Mouse (Mus musculus): Measurements from ENCODE around the gene N4bp2l2. TPM values are rescaled to one million over a fixed set of nuclear protein-coding genes. Genes with fewer than 3 reads are reported as not detected.
"Not testable (repeated sequence)": the region's sequence is repeated elsewhere in the genome, so short reads cannot be mapped to it uniquely, and the experiment has no call there.

Gene N4bp2l2
- 45.2 and 49.9 TPM in 2 replicates for polyA plus RNA-seq (2014; fragmentation: Nextera tagmentation; extraction: Ambion mirVana)

DNA sequence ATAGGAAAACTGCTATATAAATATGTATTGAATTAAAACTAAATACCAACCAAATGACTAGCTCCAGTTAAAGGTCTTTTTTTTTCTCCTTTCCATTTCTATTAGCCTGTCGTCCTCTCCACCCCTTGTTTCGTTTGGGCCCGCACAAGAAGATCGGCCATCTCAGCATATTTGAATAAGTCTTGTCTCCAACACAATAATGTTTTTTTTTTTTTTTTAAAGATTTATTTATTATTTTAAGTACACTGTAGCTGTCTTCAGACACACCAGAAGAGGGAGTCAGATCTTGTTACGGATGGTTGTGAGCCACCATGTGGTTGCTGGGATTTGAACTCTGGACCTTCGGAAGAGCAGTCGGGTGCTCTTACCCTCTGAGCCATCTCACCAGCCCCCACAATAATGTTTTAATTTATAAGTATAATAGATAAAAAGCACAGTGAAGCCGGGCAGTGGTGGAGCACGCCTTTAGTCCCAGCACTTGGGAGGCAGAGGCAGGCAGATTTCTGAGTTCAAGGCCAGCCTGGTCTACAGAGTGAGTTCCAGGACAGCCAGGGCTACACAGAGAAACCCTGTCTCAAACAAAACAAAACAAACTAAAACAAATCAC lies at the start of gene N4bp2l2:
N4bp2l2 (minus strand) TSS at position 51 of the 607 bp plus-strand sequence.
- Histone ChIP-seq H3K4me2 (peak within 1 kb of the TSS; percentile 77), H3K27ac (ENCODE audit: low read depth, low read length) (peak within 1 kb of the TSS; percentile 99), H3K4me3 (ENCODE audit: low read depth, low read length) (peak within 1 kb of the TSS; percentile 97), H3K9ac (ENCODE audit: low read depth, low read length) (peak within 1 kb of the TSS; percentile 93)
- H3K9me3 ChIP-seq (replicated peaks; ENCODE audit: control insufficient read depth, low read length); H3K4me1 ChIP-seq (ENCODE audit: control insufficient read depth, insufficient read depth, low read length); H3K36me3 ChIP-seq (ENCODE audit: control insufficient read depth, insufficient read depth, low read length); ATAC-seq (replicated peaks; ENCODE audit: insufficient number of reproducible peaks, low FRiP score, low TSS enrichment); H3K27me3 ChIP-seq (ENCODE audit: control insufficient read depth, insufficient read depth, low read length): not testable (repeated sequence)
- 91% methylated on average over 8 of the region's 9 CpGs for WGBS (ENCODE audit: insufficient replicate concordance)

DNA sequence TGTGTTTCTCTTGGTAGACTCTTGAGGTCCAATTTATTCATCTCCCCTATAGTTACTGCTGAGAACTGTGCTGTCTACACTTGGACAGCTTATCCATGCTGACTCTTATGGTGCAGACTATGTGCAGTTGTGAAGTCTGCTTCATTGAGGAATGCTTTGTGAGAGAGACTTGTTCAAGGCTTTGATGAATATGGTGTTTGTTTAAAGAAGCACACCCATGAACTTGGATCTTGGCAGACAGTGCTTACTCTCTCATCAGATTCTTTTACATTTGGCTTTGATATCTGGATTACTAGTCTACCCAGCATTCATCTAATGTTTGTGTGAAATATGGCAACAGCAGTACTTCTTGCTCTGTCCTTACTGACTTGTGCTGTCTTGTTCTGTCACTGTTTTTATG lies 47.4 kb upstream of the N4bp2l2 start:
- Histone ChIP-seq H3K4me3 (ENCODE audit: low read depth, low read length) (no peak overlapping the region), H3K36me3 (ENCODE audit: control insufficient read depth, insufficient read depth, low read length) (no peaks in the 10 kb centered on the region), H3K27me3 (ENCODE audit: control insufficient read depth, insufficient read depth, low read length) (no peaks in the 10 kb centered on the region), H3K9ac (ENCODE audit: low read depth, low read length) (no peak overlapping the region), H3K4me2 (no peak overlapping the region), H3K9me3 (replicated peaks; ENCODE audit: control insufficient read depth, low read length) (no peaks in the 10 kb centered on the region), H3K4me1 (ENCODE audit: control insufficient read depth, insufficient read depth, low read length) (peaks cover 16% of the 10 kb centered on the region), H3K27ac (ENCODE audit: low read depth, low read length) (no peak overlapping the region)
- no peak for ATAC-seq (replicated peaks; ENCODE audit: insufficient number of reproducible peaks, low FRiP score, low TSS enrichment)

DNA sequence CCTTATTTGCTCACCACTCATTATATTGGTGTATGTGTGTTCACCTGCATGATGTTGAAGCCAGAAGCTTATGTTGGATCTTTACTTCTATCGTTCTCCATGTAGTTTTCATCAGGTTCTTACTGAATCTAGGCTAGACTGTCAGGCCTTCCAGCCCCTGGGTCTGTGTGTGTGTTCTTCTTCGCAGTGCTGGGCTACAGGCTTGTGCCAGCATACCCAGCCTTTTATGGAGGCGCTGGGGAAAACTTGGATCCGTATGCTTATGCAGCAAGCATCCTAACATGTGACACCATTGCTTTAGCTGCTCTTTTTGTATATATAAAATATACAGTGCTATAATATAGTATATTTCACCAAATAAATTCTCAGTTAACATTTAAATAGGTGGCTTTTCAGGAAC lies 45.5 kb upstream of the N4bp2l2 start:
- Histone ChIP-seq H3K27ac (ENCODE audit: low read depth, low read length) (no peak overlapping the region), H3K36me3 (ENCODE audit: control insufficient read depth, insufficient read depth, low read length) (no peaks in the 10 kb centered on the region), H3K27me3 (ENCODE audit: control insufficient read depth, insufficient read depth, low read length) (no peaks in the 10 kb centered on the region), H3K4me1 (ENCODE audit: control insufficient read depth, insufficient read depth, low read length) (peaks cover 12% of the 10 kb centered on the region), H3K9ac (ENCODE audit: low read depth, low read length) (no peak overlapping the region), H3K4me3 (ENCODE audit: low read depth, low read length) (no peak overlapping the region), H3K9me3 (replicated peaks; ENCODE audit: control insufficient read depth, low read length) (no peaks in the 10 kb centered on the region), H3K4me2 (no peak overlapping the region)
- WGBS (ENCODE audit: insufficient replicate concordance): 76% methylated on average over 4 of the region's 4 CpGs
- no peak for ATAC-seq (replicated peaks; ENCODE audit: insufficient number of reproducible peaks, low FRiP score, low TSS enrichment)

DNA sequence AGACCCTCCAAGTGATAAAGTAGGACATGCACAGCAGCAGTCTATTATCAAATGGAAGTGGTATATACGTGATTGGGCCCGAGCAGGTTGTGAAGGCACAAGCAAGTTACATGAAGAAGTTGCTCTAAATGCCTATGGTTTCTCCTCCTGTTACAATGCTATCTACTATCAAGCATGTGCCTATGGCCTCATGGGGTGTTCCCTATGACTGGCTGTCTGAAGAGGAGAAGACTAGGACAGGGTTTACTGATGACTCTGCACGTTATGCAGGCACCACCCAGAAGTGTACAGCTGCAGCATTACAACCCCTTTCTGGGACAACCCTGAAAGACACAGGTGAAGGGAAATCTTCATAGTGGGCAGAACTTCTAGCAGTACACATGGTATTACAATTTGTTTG lies 41.2 kb upstream of the N4bp2l2 start:
- not testable (repeated sequence) for ATAC-seq (replicated peaks; ENCODE audit: insufficient number of reproducible peaks, low FRiP score, low TSS enrichment); H3K4me3 ChIP-seq (ENCODE audit: low read depth, low read length); H3K36me3 ChIP-seq (ENCODE audit: control insufficient read depth, insufficient read depth, low read length); H3K27me3 ChIP-seq (ENCODE audit: control insufficient read depth, insufficient read depth, low read length); H3K27ac ChIP-seq (ENCODE audit: low read depth, low read length); H3K4me2 ChIP-seq; H3K9ac ChIP-seq (ENCODE audit: low read depth, low read length); H3K9me3 ChIP-seq (replicated peaks; ENCODE audit: control insufficient read depth, low read length)
- WGBS (ENCODE audit: insufficient replicate concordance): 79% methylated on average over 3 of the region's 3 CpGs
- H3K4me1 ChIP-seq (ENCODE audit: control insufficient read depth, insufficient read depth, low read length): peaks cover 12% of the 10 kb centered on the region

DNA sequence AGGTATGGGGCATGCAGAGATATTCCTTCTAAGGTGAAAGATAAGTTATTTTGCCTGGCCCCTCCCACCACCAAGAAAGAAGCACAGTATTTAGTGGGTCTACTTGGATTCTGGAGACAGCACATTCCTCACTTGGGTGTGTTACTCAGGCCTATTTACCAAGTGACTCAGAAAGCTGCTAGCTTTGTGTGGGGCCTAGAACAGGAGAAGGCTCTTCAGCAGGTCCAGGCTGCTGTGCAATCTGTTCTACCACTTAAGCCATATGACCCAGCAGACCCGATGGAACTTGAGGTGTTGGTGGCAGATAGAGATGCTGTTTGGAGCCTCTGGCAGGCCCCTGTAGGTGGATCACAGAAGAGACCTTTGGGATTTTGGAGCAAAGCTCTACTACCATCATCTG lies 40.7 kb upstream of the N4bp2l2 start:
- not testable (repeated sequence) for H3K27me3 ChIP-seq (ENCODE audit: control insufficient read depth, insufficient read depth, low read length); ATAC-seq (replicated peaks; ENCODE audit: insufficient number of reproducible peaks, low FRiP score, low TSS enrichment); H3K4me2 ChIP-seq; H3K36me3 ChIP-seq (ENCODE audit: control insufficient read depth, insufficient read depth, low read length); H3K9ac ChIP-seq (ENCODE audit: low read depth, low read length); H3K4me3 ChIP-seq (ENCODE audit: low read depth, low read length); H3K9me3 ChIP-seq (replicated peaks; ENCODE audit: control insufficient read depth, low read length); H3K27ac ChIP-seq (ENCODE audit: low read depth, low read length)
- H3K4me1 ChIP-seq (ENCODE audit: control insufficient read depth, insufficient read depth, low read length): peaks cover 12% of the 10 kb centered on the region
- 88% methylated on average over 1 of the region's 1 CpGs for WGBS (ENCODE audit: insufficient replicate concordance)

DNA sequence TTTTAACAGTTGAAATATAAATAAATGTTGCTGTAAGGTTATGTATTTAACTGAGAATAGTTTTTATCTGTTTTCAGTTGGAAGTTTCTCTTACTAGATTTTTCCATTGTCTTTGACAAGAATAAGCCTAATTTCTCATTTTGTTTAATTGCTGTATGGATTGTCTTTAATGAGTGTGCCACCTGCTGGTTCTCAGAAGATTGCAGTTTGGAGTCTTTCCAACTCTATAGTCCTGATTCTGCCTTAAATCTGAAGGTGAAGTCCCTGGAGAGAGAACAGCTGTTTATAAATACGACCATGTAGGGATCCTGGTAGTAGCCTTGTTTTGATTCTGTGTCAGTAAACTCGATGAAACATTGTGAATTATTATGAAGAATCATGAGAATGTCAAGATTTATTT lies 36.7 kb upstream of the N4bp2l2 start:
- Histone ChIP-seq H3K36me3 (ENCODE audit: control insufficient read depth, insufficient read depth, low read length) (no peaks in the 10 kb centered on the region), H3K4me3 (ENCODE audit: low read depth, low read length) (no peak overlapping the region), H3K4me1 (ENCODE audit: control insufficient read depth, insufficient read depth, low read length) (no peaks in the 10 kb centered on the region), H3K4me2 (no peak overlapping the region), H3K9me3 (replicated peaks; ENCODE audit: control insufficient read depth, low read length) (no peaks in the 10 kb centered on the region), H3K9ac (ENCODE audit: low read depth, low read length) (no peak overlapping the region), H3K27me3 (ENCODE audit: control insufficient read depth, insufficient read depth, low read length) (no peaks in the 10 kb centered on the region), H3K27ac (ENCODE audit: low read depth, low read length) (no peak overlapping the region)
- ATAC-seq (replicated peaks; ENCODE audit: insufficient number of reproducible peaks, low FRiP score, low TSS enrichment): no peak
- 75% methylated on average over 2 of the region's 2 CpGs for WGBS (ENCODE audit: insufficient replicate concordance)

DNA sequence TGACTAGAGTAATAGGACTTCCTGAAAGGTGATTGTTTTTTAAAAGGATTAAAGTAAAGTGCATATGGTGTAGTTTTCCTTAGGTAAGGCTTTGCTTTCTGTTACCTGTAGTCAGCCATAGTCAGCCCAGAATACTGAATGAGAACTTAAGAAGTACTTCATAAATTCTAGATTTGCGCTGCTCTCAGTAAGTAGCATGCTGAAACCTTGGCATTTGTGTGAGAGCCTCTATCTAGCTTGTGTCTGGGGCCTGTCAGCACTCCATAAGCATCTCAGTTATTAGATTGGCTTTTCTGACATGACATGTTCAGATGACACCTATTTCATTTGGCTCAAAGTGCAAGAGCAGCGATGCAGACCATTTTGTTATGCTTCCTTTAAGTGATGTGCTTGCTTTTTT lies 27.3 kb upstream of the N4bp2l2 start:
- Histone ChIP-seq H3K36me3 (ENCODE audit: control insufficient read depth, insufficient read depth, low read length) (peaks cover 5% of the 10 kb centered on the region; the same call in 1 of the 2 replicates), H3K4me1 (ENCODE audit: control insufficient read depth, insufficient read depth, low read length) (no peaks in the 10 kb centered on the region), H3K4me3 (ENCODE audit: low read depth, low read length) (no peak overlapping the region), H3K27ac (ENCODE audit: low read depth, low read length) (no peak overlapping the region), H3K9me3 (replicated peaks; ENCODE audit: control insufficient read depth, low read length) (0 out of 2 replicates have a peak, but pooled peaks cover 2% of the 10 kb centered on the region), H3K27me3 (ENCODE audit: control insufficient read depth, insufficient read depth, low read length) (no peaks in the 10 kb centered on the region), H3K4me2 (no peak overlapping the region), H3K9ac (ENCODE audit: low read depth, low read length) (no peak overlapping the region)
- ATAC-seq (replicated peaks; ENCODE audit: insufficient number of reproducible peaks, low FRiP score, low TSS enrichment): no peak
- WGBS (ENCODE audit: insufficient replicate concordance): 78% methylated on average over 2 of the region's 2 CpGs

DNA sequence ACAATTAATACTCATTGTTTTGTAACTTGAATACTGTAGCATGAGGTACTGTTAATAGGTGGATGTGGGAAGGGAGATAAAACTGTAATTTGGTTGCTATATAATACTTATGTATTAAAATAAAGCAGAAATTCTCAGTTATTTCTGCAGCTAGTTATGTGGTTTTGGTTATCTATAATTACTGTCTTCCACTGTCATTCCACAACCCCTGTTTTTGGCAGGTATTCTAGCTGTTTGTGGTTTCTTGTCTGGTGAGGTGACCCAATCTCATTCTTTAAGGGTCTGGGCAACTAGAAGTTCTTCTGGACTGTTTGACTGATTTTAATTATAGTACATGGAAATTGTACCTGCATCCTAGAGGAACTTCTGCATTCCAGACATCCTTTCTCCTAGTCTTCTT lies 24.7 kb upstream of the N4bp2l2 start:
- H3K36me3 ChIP-seq (ENCODE audit: control insufficient read depth, insufficient read depth, low read length): peaks cover 5% of the 10 kb centered on the region; the same call in 1 of the 2 replicates
- 0 out of 2 replicates have a peak, but pooled peaks cover 2% of the 10 kb centered on the region for H3K9me3 ChIP-seq (replicated peaks; ENCODE audit: control insufficient read depth, low read length)
- ATAC-seq (replicated peaks; ENCODE audit: insufficient number of reproducible peaks, low FRiP score, low TSS enrichment): no peak
- H3K27ac ChIP-seq (ENCODE audit: low read depth, low read length): no peak overlapping the region
- no peak overlapping the region for H3K9ac ChIP-seq (ENCODE audit: low read depth, low read length)
- H3K4me3 ChIP-seq (ENCODE audit: low read depth, low read length): no peak overlapping the region
- H3K27me3 ChIP-seq (ENCODE audit: control insufficient read depth, insufficient read depth, low read length): no peaks in the 10 kb centered on the region
- H3K4me2 ChIP-seq: no peak overlapping the region
- H3K4me1 ChIP-seq (ENCODE audit: control insufficient read depth, insufficient read depth, low read length): no peaks in the 10 kb centered on the region; the same call in 1 of the 2 replicates

DNA sequence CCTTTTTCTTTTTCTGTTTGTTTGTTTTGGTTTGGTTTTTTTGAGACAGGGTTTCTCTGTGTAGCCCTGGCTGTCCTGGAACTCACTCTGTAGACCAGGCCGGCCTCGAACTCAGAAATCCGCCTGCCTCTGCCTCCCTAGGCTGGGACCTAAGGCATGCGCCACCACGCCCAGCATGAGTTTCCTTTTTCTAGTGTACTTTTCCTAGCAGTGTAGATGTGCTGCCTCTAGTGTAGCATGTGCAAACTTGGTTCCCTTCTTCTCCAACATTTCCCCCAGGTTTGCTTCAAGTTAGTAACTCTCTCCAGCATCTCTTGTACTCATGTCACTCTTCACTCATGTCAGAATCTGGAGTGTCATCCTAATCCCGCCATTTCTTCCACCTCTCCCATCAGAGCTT lies 16.9 kb upstream of the N4bp2l2 start:
- not testable (repeated sequence) for H3K36me3 ChIP-seq (ENCODE audit: control insufficient read depth, insufficient read depth, low read length); ATAC-seq (replicated peaks; ENCODE audit: insufficient number of reproducible peaks, low FRiP score, low TSS enrichment); H3K9me3 ChIP-seq (replicated peaks; ENCODE audit: control insufficient read depth, low read length); H3K27ac ChIP-seq (ENCODE audit: low read depth, low read length); H3K27me3 ChIP-seq (ENCODE audit: control insufficient read depth, insufficient read depth, low read length); H3K9ac ChIP-seq (ENCODE audit: low read depth, low read length); H3K4me2 ChIP-seq; H3K4me1 ChIP-seq (ENCODE audit: control insufficient read depth, insufficient read depth, low read length); H3K4me3 ChIP-seq (ENCODE audit: low read depth, low read length)
- WGBS (ENCODE audit: insufficient replicate concordance): 89% methylated on average over 6 of the region's 6 CpGs
